Mouse (Mus musculus) thymus, adult 2 months (tissue): ENCODE measurements around the gene Gm13277.
"Not testable (repeated sequence)": the region's sequence is repeated elsewhere in the genome, so short reads cannot be mapped to it uniquely, and the experiment has no call there.

ENCODE experiments used
- CTCF ChIP-seq: fragments of 200-500 bp; IDR thresholded peaks from 2 replicates; pipeline ENCODE4 v1.5.1; 2012; ENCODE audit warnings: mild to moderate bottlenecking, control low read depth, low read length, moderate library complexity, borderline replicate concordance; ENCODE audit not compliant: control insufficient read depth, poor library complexity, insufficient read depth; ENCODE audit errors: extremely low read depth
- POLR2A ChIP-seq: fragments of 200-500 bp; IDR thresholded peaks from 2 replicates; pipeline ENCODE4 v1.6.1; 2012; ENCODE audit warnings: mild to moderate bottlenecking, low read length, control low read depth, moderate library complexity; ENCODE audit not compliant: control insufficient read depth, poor library complexity, insufficient read depth; ENCODE audit errors: extremely low read depth

- TF ChIP-seq POLR2A, CTCF: not testable (repeated sequence)
Measured at GRCm38 (mm10) chr4:88805231-88805630, 16.8 kb downstream of the Gm13277 start, which contains the start of gene Gm13288.
